Mouse (Mus musculus) erythroblast, embryonic 14.5 days (primary cell): ENCODE measurements around the gene Ulk4. TPM values are rescaled to one million over a fixed set of nuclear protein-coding genes. Genes with fewer than 3 reads are reported as not detected.

Experiments
- H3K27me3 ChIP-seq: 2 replicates; pipeline ENCODE4 v1.6.1; 2012; ENCODE audit warnings: inconsistent platforms; ENCODE audit not compliant: control insufficient read depth
- H3K36me3 ChIP-seq: 2 replicates; pipeline ENCODE4 v1.6.1; 2012; ENCODE audit warnings: mild to moderate bottlenecking, inconsistent platforms; ENCODE audit not compliant: control insufficient read depth
- H3K4me1 ChIP-seq: 2 replicates; pipeline ENCODE4 v1.6.1; 2012; ENCODE audit warnings: inconsistent platforms; ENCODE audit not compliant: control insufficient read depth
- H3K4me3 ChIP-seq: replicated peaks from 2 replicates; pipeline ENCODE3; 2012; ENCODE audit warnings: moderate library complexity, mild to moderate bottlenecking, inconsistent platforms
- H3K9me3 ChIP-seq: 2 replicates; pipeline ENCODE4 v1.6.1; 2012; ENCODE audit warnings: low read length, inconsistent platforms, mixed read lengths; ENCODE audit not compliant: control insufficient read depth
- GATA1 ChIP-seq: IDR thresholded peaks from 2 replicates; pipeline ENCODE4 v1.6.1; 2012; ENCODE audit warnings: low read length, inconsistent platforms, mixed read lengths
- TAL1 ChIP-seq: IDR thresholded peaks from 3 replicates; pipeline ENCODE4 v1.6.1; 2012; ENCODE audit warnings: low read length, inconsistent platforms, mixed read lengths
- polyA plus RNA-seq: library from polyadenylated mRNA; stranded (reverse); fragments of >175 nt; gene quantifications from 2 replicates; pipeline ENCODE4 v1.2.3, GENCODE M21; 2012

Gene Ulk4
- polyA plus RNA-seq, 1 experiment: 0.16 TPM

- H3K27me3 ChIP-seq: no peaks in the 10 kb centered on the region
- H3K4me3 ChIP-seq: no peak overlapping the region
- H3K9me3 ChIP-seq: no peaks in the 10 kb centered on the region
- no peak for TF ChIP-seq TAL1
- TF ChIP-seq GATA1: no peak
- H3K4me1 ChIP-seq: peaks cover 16% of the 10 kb centered on the region
- no peaks in the 10 kb centered on the region for H3K36me3 ChIP-seq
Observed at GRCm38 (mm10) chr9:120984509-120984908, 292.5 kb downstream of the Ulk4 start.

- Histone ChIP-seq H3K4me1 (peaks cover 16% of the 10 kb centered on the region), H3K4me3 (no peak overlapping the region), H3K27me3 (no peaks in the 10 kb centered on the region), H3K36me3 (no peaks in the 10 kb centered on the region), H3K9me3 (no peaks in the 10 kb centered on the region)
- TF ChIP-seq GATA1: no peak
- TF ChIP-seq TAL1: no peak
Observed at GRCm38 (mm10) chr9:120983849-120984248, 293.1 kb downstream of the Ulk4 start.

GRCm38 (mm10) chr9:120981777-120982176, 295.2 kb downstream of the Ulk4 start:
- H3K36me3 ChIP-seq: no peaks in the 10 kb centered on the region
- peaks cover 16% of the 10 kb centered on the region for H3K4me1 ChIP-seq
- no peak for TF ChIP-seq GATA1
- TF ChIP-seq TAL1: no peak
- H3K27me3 ChIP-seq: no peaks in the 10 kb centered on the region
- no peak overlapping the region for H3K4me3 ChIP-seq
- no peaks in the 10 kb centered on the region for H3K9me3 ChIP-seq

GRCm38 (mm10) chr9:120976856-120977255, 300.1 kb downstream of the Ulk4 start:
- no peaks in the 10 kb centered on the region for H3K4me1 ChIP-seq
- no peak overlapping the region for H3K4me3 ChIP-seq
- no peaks in the 10 kb centered on the region for H3K27me3 ChIP-seq
- no peaks in the 10 kb centered on the region for H3K9me3 ChIP-seq
- TF ChIP-seq GATA1 (no peak), TAL1 (no peak)
- H3K36me3 ChIP-seq: no peaks in the 10 kb centered on the region

GRCm38 (mm10) chr9:120976158-120976557, 300.8 kb downstream of the Ulk4 start:
- Histone ChIP-seq H3K36me3 (no peaks in the 10 kb centered on the region), H3K4me1 (no peaks in the 10 kb centered on the region), H3K4me3 (no peak overlapping the region), H3K27me3 (no peaks in the 10 kb centered on the region), H3K9me3 (no peaks in the 10 kb centered on the region)
- TF ChIP-seq TAL1 (no peak), GATA1 (no peak)

GRCm38 (mm10) chr9:120974209-120974608, 302.8 kb downstream of the Ulk4 start:
- H3K9me3 ChIP-seq: no peaks in the 10 kb centered on the region
- H3K4me1 ChIP-seq: no peaks in the 10 kb centered on the region
- H3K36me3 ChIP-seq: peaks cover 2% of the 10 kb centered on the region
- TF ChIP-seq TAL1 (no peak), GATA1 (no peak)
- H3K27me3 ChIP-seq: no peaks in the 10 kb centered on the region
- H3K4me3 ChIP-seq: no peak overlapping the region

GRCm38 (mm10) chr9:120973026-120973515, 303.9 kb downstream of the Ulk4 start:
- no peaks in the 10 kb centered on the region for H3K9me3 ChIP-seq
- no peak overlapping the region for H3K4me3 ChIP-seq

GRCm38 (mm10) chr9:120965007-120965406, 312.0 kb downstream of the Ulk4 start:
- Histone ChIP-seq H3K4me1 (peaks cover 23% of the 10 kb centered on the region), H3K36me3 (peaks cover 91% of the 10 kb centered on the region), H3K9me3 (no peaks in the 10 kb centered on the region), H3K27me3 (no peaks in the 10 kb centered on the region), H3K4me3 (no peak overlapping the region)
- no peak for TF ChIP-seq TAL1
- no peak for TF ChIP-seq GATA1

More at GRCm38 (mm10) chr9:120973026-120973515, 303.9 kb downstream of the Ulk4 start:
- Histone ChIP-seq H3K36me3 (peaks cover 13% of the 10 kb centered on the region), H3K27me3 (no peaks in the 10 kb centered on the region), H3K4me1 (no peaks in the 10 kb centered on the region)
- TF ChIP-seq TAL1: no peak
- no peak for TF ChIP-seq GATA1

- TF ChIP-seq TAL1 (no peak), GATA1 (no peak)
- Histone ChIP-seq H3K4me1 (peaks cover 26% of the 10 kb centered on the region), H3K9me3 (no peaks in the 10 kb centered on the region), H3K4me3 (no peak overlapping the region), H3K27me3 (no peaks in the 10 kb centered on the region), H3K36me3 (peaks cover 97% of the 10 kb centered on the region)
Observed at GRCm38 (mm10) chr9:120964224-120964623, 312.8 kb downstream of the Ulk4 start.

- Histone ChIP-seq H3K4me1 (peaks cover 28% of the 10 kb centered on the region), H3K27me3 (no peaks in the 10 kb centered on the region), H3K9me3 (no peaks in the 10 kb centered on the region), H3K36me3 (peaks cover 97% of the 10 kb centered on the region), H3K4me3 (no peak overlapping the region)
- no peak for TF ChIP-seq TAL1
- TF ChIP-seq GATA1: no peak
Observed at GRCm38 (mm10) chr9:120963720-120964119, 313.3 kb downstream of the Ulk4 start.
